Mouse (Mus musculus): ENCODE data around the gene Cpsf6. TPM values are rescaled to one million over a fixed set of nuclear protein-coding genes. Genes with fewer than 3 reads are reported as not detected.

The Cpsf6 gene
- polyA plus RNA-seq, 1 experiment from 2014 or later = 110 TPM

- no peak overlapping the region for H3K4me3 ChIP-seq (ENCODE audit: low read length)
- no peak overlapping the region for H3K4me2 ChIP-seq (ENCODE audit: low read depth, low read length)
- H3K36me3 ChIP-seq (ENCODE audit: control insufficient read depth, insufficient read depth, low read length) = no peaks in the 10 kb centered on the region
- H3K9me3 ChIP-seq (ENCODE audit: control insufficient read depth, low read length) = no peaks in the 10 kb centered on the region
- H3K27me3 ChIP-seq (replicated peaks; ENCODE audit: control insufficient read depth, insufficient read depth, low read length) = no peaks in the 10 kb centered on the region
- no peak for ATAC-seq
- no peaks in the 10 kb centered on the region for H3K4me1 ChIP-seq (ENCODE audit: control insufficient read depth, insufficient read depth, low read length)
- no peak overlapping the region for H3K27ac ChIP-seq (ENCODE audit: low read length)
- no peak overlapping the region for H3K9ac ChIP-seq (ENCODE audit: low read depth, low read length)
- WGBS = 78% methylated on average over 4 of the region's 4 CpGs
Observed at GRCm38 (mm10) chr10:117407734-117408288, 28.0 kb upstream of the Cpsf6 start.

GRCm38 (mm10) chr10:117406843-117407733 lies 27.3 kb upstream of the Cpsf6 start:
- H3K9me3 ChIP-seq (ENCODE audit: control insufficient read depth, low read length) = no peaks in the 10 kb centered on the region
- H3K27ac ChIP-seq (ENCODE audit: low read length) = no peak overlapping the region
- H3K4me2 ChIP-seq (ENCODE audit: low read depth, low read length) = no peak overlapping the region
- no peaks in the 10 kb centered on the region for H3K27me3 ChIP-seq (replicated peaks; ENCODE audit: control insufficient read depth, insufficient read depth, low read length)
- H3K4me1 ChIP-seq (ENCODE audit: control insufficient read depth, insufficient read depth, low read length) = no peaks in the 10 kb centered on the region
- WGBS = 83% methylated on average over 8 of the region's 8 CpGs
- ATAC-seq = no peak
- no peaks in the 10 kb centered on the region for H3K36me3 ChIP-seq (ENCODE audit: control insufficient read depth, insufficient read depth, low read length)
- no peak overlapping the region for H3K9ac ChIP-seq (ENCODE audit: low read depth, low read length)
- H3K4me3 ChIP-seq (ENCODE audit: low read length) = no peak overlapping the region

- Histone ChIP-seq H3K4me1 (ENCODE audit: control insufficient read depth, insufficient read depth, low read length) (no peaks in the 10 kb centered on the region), H3K27me3 (replicated peaks; ENCODE audit: control insufficient read depth, insufficient read depth, low read length) (no peaks in the 10 kb centered on the region), H3K4me3 (ENCODE audit: low read length) (no peak overlapping the region), H3K36me3 (ENCODE audit: control insufficient read depth, insufficient read depth, low read length) (no peaks in the 10 kb centered on the region), H3K4me2 (ENCODE audit: low read depth, low read length) (no peak overlapping the region), H3K27ac (ENCODE audit: low read length) (no peak overlapping the region), H3K9me3 (ENCODE audit: control insufficient read depth, low read length) (no peaks in the 10 kb centered on the region), H3K9ac (ENCODE audit: low read depth, low read length) (no peak overlapping the region)
- WGBS = 74% methylated on average over 5 of the region's 5 CpGs
- ATAC-seq = no peak
Observed at GRCm38 (mm10) chr10:117406283-117406588, 26.4 kb upstream of the Cpsf6 start.

GRCm38 (mm10) chr10:117405526-117406282 lies 25.9 kb upstream of the Cpsf6 start:
- no peaks in the 10 kb centered on the region for H3K4me1 ChIP-seq (ENCODE audit: control insufficient read depth, insufficient read depth, low read length)
- no peak overlapping the region for H3K27ac ChIP-seq (ENCODE audit: low read length)
- H3K4me3 ChIP-seq (ENCODE audit: low read length) = no peak overlapping the region
- no peaks in the 10 kb centered on the region for H3K9me3 ChIP-seq (ENCODE audit: control insufficient read depth, low read length)
- H3K36me3 ChIP-seq (ENCODE audit: control insufficient read depth, insufficient read depth, low read length) = no peaks in the 10 kb centered on the region
- no peak overlapping the region for H3K9ac ChIP-seq (ENCODE audit: low read depth, low read length)
- H3K4me2 ChIP-seq (ENCODE audit: low read depth, low read length) = no peak overlapping the region
- H3K27me3 ChIP-seq (replicated peaks; ENCODE audit: control insufficient read depth, insufficient read depth, low read length) = no peaks in the 10 kb centered on the region
- ATAC-seq = no peak
- WGBS = 69% methylated on average over 6 of the region's 6 CpGs

- ATAC-seq = no peak
- 86% methylated on average over 6 of the region's 6 CpGs for WGBS
- Histone ChIP-seq H3K4me1 (ENCODE audit: control insufficient read depth, insufficient read depth, low read length) (no peaks in the 10 kb centered on the region), H3K9ac (ENCODE audit: low read depth, low read length) (no peak overlapping the region), H3K4me2 (ENCODE audit: low read depth, low read length) (no peak overlapping the region), H3K9me3 (ENCODE audit: control insufficient read depth, low read length) (no peaks in the 10 kb centered on the region), H3K36me3 (ENCODE audit: control insufficient read depth, insufficient read depth, low read length) (no peaks in the 10 kb centered on the region), H3K4me3 (ENCODE audit: low read length) (no peak overlapping the region), H3K27me3 (replicated peaks; ENCODE audit: control insufficient read depth, insufficient read depth, low read length) (no peaks in the 10 kb centered on the region), H3K27ac (ENCODE audit: low read length) (no peak overlapping the region)
Observed at GRCm38 (mm10) chr10:117404384-117404783, 24.6 kb upstream of the Cpsf6 start.

- ATAC-seq = no peak
- 74% methylated on average over 15 of the region's 15 CpGs for WGBS
- Histone ChIP-seq H3K36me3 (ENCODE audit: control insufficient read depth, insufficient read depth, low read length) (no peaks in the 10 kb centered on the region), H3K9me3 (ENCODE audit: control insufficient read depth, low read length) (no peaks in the 10 kb centered on the region), H3K9ac (ENCODE audit: low read depth, low read length) (no peak overlapping the region), H3K4me2 (ENCODE audit: low read depth, low read length) (no peak overlapping the region), H3K27me3 (replicated peaks; ENCODE audit: control insufficient read depth, insufficient read depth, low read length) (no peaks in the 10 kb centered on the region), H3K4me3 (ENCODE audit: low read length) (no peak overlapping the region), H3K27ac (ENCODE audit: low read length) (no peak overlapping the region), H3K4me1 (ENCODE audit: control insufficient read depth, insufficient read depth, low read length) (no peaks in the 10 kb centered on the region)
Observed at GRCm38 (mm10) chr10:117403344-117403953, 23.6 kb upstream of the Cpsf6 start.

- H3K36me3 ChIP-seq (ENCODE audit: control insufficient read depth, insufficient read depth, low read length) = no peaks in the 10 kb centered on the region
- no peak overlapping the region for H3K27ac ChIP-seq (ENCODE audit: low read length)
- H3K4me1 ChIP-seq (ENCODE audit: control insufficient read depth, insufficient read depth, low read length) = no peaks in the 10 kb centered on the region
- no peak overlapping the region for H3K4me3 ChIP-seq (ENCODE audit: low read length)
- no peaks in the 10 kb centered on the region for H3K9me3 ChIP-seq (ENCODE audit: control insufficient read depth, low read length)
- no peak for ATAC-seq
- H3K4me2 ChIP-seq (ENCODE audit: low read depth, low read length) = no peak overlapping the region
- H3K9ac ChIP-seq (ENCODE audit: low read depth, low read length) = no peak overlapping the region
- H3K27me3 ChIP-seq (replicated peaks; ENCODE audit: control insufficient read depth, insufficient read depth, low read length) = no peaks in the 10 kb centered on the region
- 74% methylated on average over 20 of the region's 20 CpGs for WGBS
Observed at GRCm38 (mm10) chr10:117402403-117403333, 22.9 kb upstream of the Cpsf6 start.

- no peak overlapping the region for H3K4me2 ChIP-seq (ENCODE audit: low read depth, low read length)
- H3K4me1 ChIP-seq (ENCODE audit: control insufficient read depth, insufficient read depth, low read length) = no peaks in the 10 kb centered on the region; the same call in 1 of the 2 replicates
- no peak overlapping the region for H3K9ac ChIP-seq (ENCODE audit: low read depth, low read length)
- no peak overlapping the region for H3K27ac ChIP-seq (ENCODE audit: low read length)
- ATAC-seq = no peak
- no peak overlapping the region for H3K4me3 ChIP-seq (ENCODE audit: low read length)
- 87% methylated on average over 4 of the region's 4 CpGs for WGBS
- no peaks in the 10 kb centered on the region for H3K9me3 ChIP-seq (ENCODE audit: control insufficient read depth, low read length)
- H3K36me3 ChIP-seq (ENCODE audit: control insufficient read depth, insufficient read depth, low read length) = no peaks in the 10 kb centered on the region
- no peaks in the 10 kb centered on the region for H3K27me3 ChIP-seq (replicated peaks; ENCODE audit: control insufficient read depth, insufficient read depth, low read length)
Observed at GRCm38 (mm10) chr10:117401364-117401763, 21.5 kb upstream of the Cpsf6 start.
